Mouse (Mus musculus): ENCODE results near the gene Arpc5. TPM values are rescaled to one million over a fixed set of nuclear protein-coding genes. Genes with fewer than 3 reads are reported as not detected.
"Not testable (repeated sequence)": the region's sequence is repeated elsewhere in the genome, so short reads cannot be mapped to it uniquely, and the experiment has no call there.

Gene Arpc5
- polyA plus RNA-seq (2012; rRNA removed), result 143 and 180 TPM in 2 replicates

GRCm38 (mm10) chr1:152766032-152766772, at the start of gene Arpc5, which contains the start of gene Rgl1:
TSS of gene Arpc5 (plus strand) at chr1:152766542.
TSS of gene Rgl1 (minus strand) at chr1:152766351.
- peak; percentile 95 for DNase-seq (ENCODE audit: low spot score)

GRCm38 (mm10) chr1:152717329-152717728, 49.0 kb upstream of the Arpc5 start:
- no peak for DNase-seq (ENCODE audit: low spot score)

GRCm38 (mm10) chr1:152718200-152718599, 48.1 kb upstream of the Arpc5 start:
- no peak for DNase-seq (ENCODE audit: low spot score)

- no peak for DNase-seq (ENCODE audit: low spot score)
Observed at GRCm38 (mm10) chr1:152720969-152721368, 45.4 kb upstream of the Arpc5 start.

GRCm38 (mm10) chr1:152721535-152722198, 44.7 kb upstream of the Arpc5 start:
- DNase-seq (ENCODE audit: low spot score), result no peak

- DNase-seq (ENCODE audit: low spot score), result no peak
Observed at GRCm38 (mm10) chr1:152724286-152724685, 42.1 kb upstream of the Arpc5 start.

- no peak for DNase-seq (ENCODE audit: low spot score)
Observed at GRCm38 (mm10) chr1:152726095-152726494, 40.2 kb upstream of the Arpc5 start.

GRCm38 (mm10) chr1:152727604-152728236, 38.6 kb upstream of the Arpc5 start:
- no peak for DNase-seq (ENCODE audit: low spot score)

- no peak for DNase-seq (ENCODE audit: low spot score)
Observed at GRCm38 (mm10) chr1:152738793-152739192, 27.5 kb upstream of the Arpc5 start.

- DNase-seq (ENCODE audit: low spot score), result no peak
Observed at GRCm38 (mm10) chr1:152739374-152739773, 27.0 kb upstream of the Arpc5 start.

- DNase-seq (ENCODE audit: low spot score), result no peak
Observed at GRCm38 (mm10) chr1:152743095-152743826, 23.1 kb upstream of the Arpc5 start.

- DNase-seq (ENCODE audit: low spot score), result peak; percentile 45
Observed at GRCm38 (mm10) chr1:152746426-152746825, 19.9 kb upstream of the Arpc5 start.

- no peak for DNase-seq (ENCODE audit: low spot score)
Observed at GRCm38 (mm10) chr1:152749276-152749675, 17.1 kb upstream of the Arpc5 start.

GRCm38 (mm10) chr1:152750312-152750965, 15.9 kb upstream of the Arpc5 start, which contains the start of gene Apobec4:
TSS of gene Apobec4 (plus strand) at chr1:152750551.
- DNase-seq (ENCODE audit: low spot score), result no peak

- DNase-seq (ENCODE audit: low spot score), result no peak
Observed at GRCm38 (mm10) chr1:152761791-152762190, 4.6 kb upstream of the Arpc5 start.

GRCm38 (mm10) chr1:152766804-152767748, 734 bp downstream of the Arpc5 start:
- DNase-seq (ENCODE audit: low spot score), result no peak

GRCm38 (mm10) chr1:152767749-152768488, 1.6 kb downstream of the Arpc5 start:
- DNase-seq (ENCODE audit: low spot score), result peak; percentile 37

GRCm38 (mm10) chr1:152771016-152771415, 4.7 kb downstream of the Arpc5 start:
- DNase-seq (ENCODE audit: low spot score), result no peak

- DNase-seq (ENCODE audit: low spot score), result not testable (repeated sequence)
Observed at GRCm38 (mm10) chr1:152774601-152775000, 8.3 kb downstream of the Arpc5 start.

Data from urinary bladder, adult 2 months (tissue).